Mouse (Mus musculus) left cerebral cortex, postnatal 14 days (tissue): ENCODE measurements around the gene 5730522E02Rik. TPM values are rescaled to one million over a fixed set of nuclear protein-coding genes. Genes with fewer than 3 reads are reported as not detected.

Experiments
- DNase-seq, 2 experiments: peaks; one replicate each; pipeline ENCODE4 v3.0.0; 2021 to 2022; ENCODE audit warnings: low spot score in 2 of 2, mixed read lengths in 1 of 2
- intact Hi-C: fragments of 180-260 bp; cut with DNase I; formaldehyde crosslinking; loops from one replicate; pipeline ENCODE4 v1.15.1; 2025
- total RNA-seq, 2 experiments: library from RNA; stranded (reverse); gene quantifications; 2 replicates each; pipeline ENCODE4 v1.2.3; 2021

5730522E02Rik gene
- total RNA-seq, 2 experiments from 2014 or later: 11.6 to 14.8 TPM

- intact Hi-C loops: no loop called here
- DNase-seq: peak in 1 of 2 experiments; percentile 9
These were observed 72.5 kb downstream of the 5730522E02Rik start for GRCm38 (mm10) chr11:26138013-26138412.

- DNase-seq: no peak
- intact Hi-C loops: no loop called here
These were observed 79.7 kb downstream of the 5730522E02Rik start for GRCm38 (mm10) chr11:26130911-26131310.

- DNase-seq: peak in 1 of 2 experiments; percentile 12
- intact Hi-C loops: no loop called here
These were observed 81.5 kb downstream of the 5730522E02Rik start for GRCm38 (mm10) chr11:26129054-26129453.

- no peak for DNase-seq
- intact Hi-C loops: no loop called here
These were observed 82.2 kb downstream of the 5730522E02Rik start for GRCm38 (mm10) chr11:26128385-26128784.

GRCm38 (mm10) chr11:26125923-26126322 is 84.6 kb downstream of the 5730522E02Rik start:
- DNase-seq: no peak

GRCm38 (mm10) chr11:26120781-26121557 is 89.6 kb downstream of the 5730522E02Rik start:
- no peak for DNase-seq
- intact Hi-C loops: no loop called here

More at GRCm38 (mm10) chr11:26125923-26126322, 84.6 kb downstream of the 5730522E02Rik start:
- intact Hi-C loops: no loop called here

GRCm38 (mm10) chr11:26117651-26118050 is 92.9 kb downstream of the 5730522E02Rik start:
- DNase-seq: peak in 1 of 2 experiments; percentile 28
- intact Hi-C loops: no loop called here

- DNase-seq: no peak
- intact Hi-C loops: no loop called here
These were observed 98.4 kb downstream of the 5730522E02Rik start for GRCm38 (mm10) chr11:26112206-26112605.

- intact Hi-C loops: no loop called here
These were observed 101.9 kb downstream of the 5730522E02Rik start for GRCm38 (mm10) chr11:26108647-26109046.

GRCm38 (mm10) chr11:26104680-26105079 is 105.9 kb downstream of the 5730522E02Rik start:
- intact Hi-C loops: no loop called here
- DNase-seq: peak in 1 of 2 experiments; percentile 19

More at GRCm38 (mm10) chr11:26108647-26109046, 101.9 kb downstream of the 5730522E02Rik start:
- DNase-seq: no peak

- DNase-seq: no peak
- intact Hi-C loops: no loop called here
These were observed 106.9 kb downstream of the 5730522E02Rik start for GRCm38 (mm10) chr11:26103698-26104097.

- intact Hi-C loops: no loop called here
- no peak for DNase-seq
These were observed 107.7 kb downstream of the 5730522E02Rik start for GRCm38 (mm10) chr11:26102878-26103277.

- intact Hi-C loops: no loop called here
- no peak for DNase-seq
These were observed 110.5 kb downstream of the 5730522E02Rik start for GRCm38 (mm10) chr11:26100077-26100476.

GRCm38 (mm10) chr11:26098933-26099332 is 111.6 kb downstream of the 5730522E02Rik start:
- intact Hi-C loops: no loop called here
- no peak for DNase-seq

GRCm38 (mm10) chr11:26096095-26096494 is 114.5 kb downstream of the 5730522E02Rik start:
- intact Hi-C loops: no loop called here
- DNase-seq: no peak

GRCm38 (mm10) chr11:26088993-26089392 is 121.6 kb downstream of the 5730522E02Rik start:
- intact Hi-C loops: no loop called here
- DNase-seq: no peak

- intact Hi-C loops: no loop called here
- DNase-seq: no peak
These were observed 123.9 kb downstream of the 5730522E02Rik start for GRCm38 (mm10) chr11:26086679-26087078.

GRCm38 (mm10) chr11:26085380-26086035 is 125.1 kb downstream of the 5730522E02Rik start:
- DNase-seq: no peak
- intact Hi-C loops: no loop called here

GRCm38 (mm10) chr11:26076335-26076734 is 134.2 kb downstream of the 5730522E02Rik start:
- intact Hi-C loops: no loop called here
- no peak for DNase-seq

- intact Hi-C loops: no loop called here
- no peak for DNase-seq
These were observed 135.0 kb downstream of the 5730522E02Rik start for GRCm38 (mm10) chr11:26075536-26075935.
